Mouse (Mus musculus): ENCODE data around the gene Hhatl.

The Hhatl gene

DNA sequence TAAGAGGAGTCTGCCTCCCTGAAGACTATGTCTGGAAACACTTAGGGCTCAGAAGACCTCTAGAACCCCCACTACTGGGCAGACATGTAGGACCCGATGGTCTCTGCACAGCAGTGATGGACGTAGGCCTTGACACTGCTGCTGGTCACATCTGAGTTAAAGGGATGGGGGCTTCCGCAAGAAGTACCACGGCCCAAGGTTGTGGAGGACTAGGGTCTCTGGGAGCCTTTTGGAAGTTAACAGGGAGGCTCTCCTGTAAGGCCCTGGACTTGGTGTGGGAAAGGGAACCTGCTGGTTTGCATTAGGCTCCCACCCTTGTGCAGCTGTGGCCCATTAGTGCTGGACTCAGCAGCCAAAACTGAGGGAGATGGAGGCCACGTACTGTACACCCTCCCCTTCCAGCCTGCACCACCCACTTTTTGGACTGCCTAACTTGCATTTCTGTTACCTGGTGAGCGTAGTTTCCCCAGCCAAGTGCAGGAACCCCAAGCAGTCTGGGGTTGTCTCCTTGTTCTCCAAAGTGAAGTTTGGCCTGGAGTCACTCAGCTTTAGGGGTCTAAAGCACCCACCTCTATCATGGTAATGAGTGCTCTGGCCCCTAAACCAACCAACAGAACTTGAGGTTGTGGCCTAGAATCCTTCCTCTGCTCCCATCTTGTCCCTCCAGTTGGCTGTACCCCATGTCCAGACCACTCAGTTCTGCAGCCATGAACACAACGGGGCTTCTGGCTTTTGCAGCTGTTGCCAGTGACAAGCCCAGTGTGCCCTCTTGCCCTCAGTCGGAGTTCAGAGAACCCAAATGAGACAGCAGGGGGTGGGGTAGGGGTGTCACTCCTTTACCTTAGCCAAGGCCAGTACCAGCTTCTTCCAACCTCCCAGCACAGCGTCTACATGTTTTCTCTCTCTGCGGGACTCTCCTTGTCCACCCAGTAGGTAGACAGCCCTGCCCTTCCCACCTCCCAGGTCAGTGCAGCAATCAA, 34.2 kb downstream of the Hhatl start:
- Histone ChIP-seq H3K36me3 (ENCODE audit: control insufficient read depth, insufficient read depth, low read length, poor library complexity, severe bottlenecking) (peaks cover 10% of the 10 kb centered on the region), H3K27me3 (ENCODE audit: control insufficient read depth, insufficient read depth, low read length, poor library complexity, severe bottlenecking) (no peaks in the 10 kb centered on the region)
- no peak for DNase-seq (ENCODE audit: low read depth, low spot score)

DNA sequence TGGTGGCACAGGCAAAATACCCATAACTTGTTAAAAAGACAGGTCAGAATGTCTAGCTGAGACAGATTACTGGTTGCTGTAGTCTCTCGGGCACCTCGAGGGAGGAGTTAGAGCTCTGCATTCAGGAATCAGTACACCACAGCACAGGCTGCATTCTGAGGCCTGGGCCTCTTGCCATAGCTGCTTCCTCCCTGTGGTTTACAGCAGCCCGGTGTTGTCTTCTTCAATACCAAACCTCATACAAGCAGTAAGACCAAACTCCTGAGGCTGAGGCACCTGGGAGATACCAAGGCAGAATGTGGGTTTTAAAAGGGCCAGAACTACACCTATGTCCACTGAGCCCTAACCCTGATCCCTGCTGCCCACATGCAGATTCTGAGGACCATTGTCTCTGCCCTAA, 34.9 kb downstream of the Hhatl start:
- peak; percentile 11 for DNase-seq (ENCODE audit: low read depth, low spot score)
- Histone ChIP-seq H3K27me3 (ENCODE audit: control insufficient read depth, insufficient read depth, low read length, poor library complexity, severe bottlenecking) (no peaks in the 10 kb centered on the region), H3K36me3 (ENCODE audit: control insufficient read depth, insufficient read depth, low read length, poor library complexity, severe bottlenecking) (peaks cover 13% of the 10 kb centered on the region)

DNA sequence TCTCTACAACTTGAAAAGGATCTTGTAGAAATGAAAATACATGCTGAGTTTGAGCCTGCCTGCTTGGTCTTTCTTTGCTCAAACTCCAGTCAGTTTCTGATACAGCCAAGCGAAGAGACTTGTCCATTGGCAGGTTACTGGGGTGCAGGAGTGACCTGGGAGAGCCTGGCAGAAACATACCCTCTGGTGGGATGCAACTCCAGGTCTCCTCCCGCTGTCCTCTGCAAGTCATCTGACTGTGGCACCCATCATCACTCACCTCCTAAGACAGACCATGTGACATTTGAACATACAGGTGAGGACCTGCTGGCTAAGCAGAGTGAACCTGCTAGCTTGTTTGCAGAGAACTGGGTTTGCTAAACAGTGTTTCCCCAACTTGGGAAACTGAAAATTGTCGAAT, 35.5 kb downstream of the Hhatl start:
- DNase-seq (ENCODE audit: low read depth, low spot score): no peak
- peaks cover 16% of the 10 kb centered on the region for H3K36me3 ChIP-seq (ENCODE audit: control insufficient read depth, insufficient read depth, low read length, poor library complexity, severe bottlenecking)
- H3K27me3 ChIP-seq (ENCODE audit: control insufficient read depth, insufficient read depth, low read length, poor library complexity, severe bottlenecking): no peaks in the 10 kb centered on the region

DNA sequence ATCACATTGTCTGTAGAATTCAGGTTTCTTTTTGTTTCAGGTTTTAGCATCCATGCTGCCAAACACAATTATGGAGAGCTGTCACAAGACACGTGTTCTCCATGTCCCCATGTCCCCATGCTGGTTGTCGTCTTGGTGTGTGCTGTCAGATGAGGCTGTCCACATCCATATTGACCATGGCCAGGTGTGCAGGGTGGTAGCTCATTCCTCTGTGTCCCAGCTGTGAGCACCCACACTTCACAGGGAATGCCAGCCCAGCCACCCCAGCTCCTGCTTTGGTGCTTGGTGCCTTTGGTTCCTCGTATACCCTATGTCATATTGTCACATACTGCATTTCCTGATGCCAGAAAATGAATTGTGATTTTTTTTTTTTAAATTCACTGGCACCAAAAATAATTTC, 37.7 kb downstream of the Hhatl start:
- DNase-seq (ENCODE audit: low read depth, low spot score): no peak
- H3K36me3 ChIP-seq (ENCODE audit: control insufficient read depth, insufficient read depth, low read length, poor library complexity, severe bottlenecking): peaks cover 22% of the 10 kb centered on the region
- no peaks in the 10 kb centered on the region for H3K27me3 ChIP-seq (ENCODE audit: control insufficient read depth, insufficient read depth, low read length, poor library complexity, severe bottlenecking)

DNA sequence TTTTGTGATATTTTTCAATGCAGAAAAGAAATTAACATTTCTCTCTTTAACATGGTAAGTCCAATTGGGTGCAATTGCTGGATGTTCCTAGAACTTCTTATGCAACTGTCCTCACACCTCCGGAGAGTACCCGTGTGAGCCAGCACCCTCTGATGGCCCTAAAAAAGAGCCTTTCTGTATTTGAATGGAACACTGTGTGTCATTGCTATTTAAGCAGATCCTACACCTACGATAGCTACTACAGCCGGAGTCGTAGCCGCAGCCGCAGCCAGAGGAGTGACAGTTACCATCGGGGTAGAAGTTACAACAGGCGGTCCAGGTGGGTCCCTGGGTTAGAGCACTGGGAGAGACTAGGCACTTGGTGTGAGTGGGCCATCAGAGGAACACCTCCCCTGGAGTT, 39.5 kb downstream of the Hhatl start:
- peaks cover 26% of the 10 kb centered on the region for H3K36me3 ChIP-seq (ENCODE audit: control insufficient read depth, insufficient read depth, low read length, poor library complexity, severe bottlenecking)
- no peaks in the 10 kb centered on the region for H3K27me3 ChIP-seq (ENCODE audit: control insufficient read depth, insufficient read depth, low read length, poor library complexity, severe bottlenecking)
- DNase-seq (ENCODE audit: low read depth, low spot score): no peak

DNA sequence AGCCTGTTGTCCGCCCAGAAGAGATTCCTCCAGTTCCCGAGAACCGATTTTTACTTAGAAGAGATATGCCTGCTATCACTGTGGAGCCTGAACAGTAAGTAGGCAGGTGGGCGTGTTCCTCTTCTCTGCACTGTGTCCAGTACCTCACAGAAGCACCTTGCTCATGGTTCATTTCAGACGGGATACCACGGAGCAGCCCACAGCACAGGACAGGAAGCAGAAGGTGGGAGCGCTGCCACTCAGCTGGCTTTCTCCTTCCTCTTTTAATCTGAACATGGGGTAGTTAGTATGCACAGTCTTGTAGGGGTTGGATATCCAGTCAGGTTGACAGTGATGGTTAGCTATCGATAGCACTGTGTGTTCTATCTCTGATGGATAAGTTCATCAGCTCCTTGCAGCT, 48.3 kb downstream of the Hhatl start:
- H3K36me3 ChIP-seq (ENCODE audit: control insufficient read depth, insufficient read depth, low read length, poor library complexity, severe bottlenecking): peaks cover 15% of the 10 kb centered on the region
- no peaks in the 10 kb centered on the region for H3K27me3 ChIP-seq (ENCODE audit: control insufficient read depth, insufficient read depth, low read length, poor library complexity, severe bottlenecking)
- DNase-seq (ENCODE audit: low read depth, low spot score): no peak

DNA sequence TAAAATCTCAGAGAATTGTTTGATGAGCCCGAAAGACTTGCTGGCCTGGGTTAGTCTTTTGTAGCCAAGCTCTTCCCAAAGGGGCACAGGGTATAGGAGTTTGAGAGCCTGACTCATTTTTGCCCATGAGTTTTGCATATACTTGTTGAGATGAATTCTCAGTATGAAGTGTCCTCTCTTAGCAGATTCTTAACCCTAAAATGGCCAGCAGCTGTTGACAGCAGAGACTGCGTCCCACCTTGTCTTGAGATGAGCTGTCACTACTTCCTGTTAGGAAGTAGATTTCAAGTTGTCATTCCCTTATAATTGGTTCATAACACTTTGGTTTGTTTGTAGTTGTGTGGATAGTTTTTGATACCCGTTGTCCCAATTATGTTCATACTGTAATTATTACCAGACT, 51.1 kb downstream of the Hhatl start:
- Histone ChIP-seq H3K27me3 (ENCODE audit: control insufficient read depth, insufficient read depth, low read length, poor library complexity, severe bottlenecking) (no peaks in the 10 kb centered on the region), H3K36me3 (ENCODE audit: control insufficient read depth, insufficient read depth, low read length, poor library complexity, severe bottlenecking) (peaks cover 11% of the 10 kb centered on the region)
- no peak for DNase-seq (ENCODE audit: low read depth, low spot score)

DNA sequence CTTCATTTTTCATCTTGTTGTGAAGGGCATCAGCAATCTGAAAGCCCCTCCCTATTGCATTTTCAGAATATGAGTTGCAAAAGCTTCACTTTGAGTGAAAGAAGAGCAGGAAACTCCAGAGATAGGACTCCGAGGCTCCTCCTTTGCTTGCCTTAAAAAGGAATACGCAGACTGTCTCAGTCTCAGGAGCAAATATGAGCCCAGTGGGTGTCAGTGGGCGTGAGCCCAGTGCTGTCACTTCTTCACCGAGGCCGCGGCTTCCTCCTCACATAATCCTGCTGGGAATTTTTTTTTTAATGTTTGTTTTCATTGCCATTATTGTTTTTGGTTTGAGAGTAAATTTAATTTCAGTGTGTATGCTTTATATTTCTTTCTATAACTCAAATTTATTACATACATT, 51.8 kb downstream of the Hhatl start:
- Histone ChIP-seq H3K36me3 (ENCODE audit: control insufficient read depth, insufficient read depth, low read length, poor library complexity, severe bottlenecking) (peaks cover 8% of the 10 kb centered on the region), H3K27me3 (ENCODE audit: control insufficient read depth, insufficient read depth, low read length, poor library complexity, severe bottlenecking) (no peaks in the 10 kb centered on the region)
- no peak for DNase-seq (ENCODE audit: low read depth, low spot score)
